Mouse (Mus musculus) cortical plate, adult 2 months (tissue): ENCODE results near the gene Arcn1. TPM values are rescaled to one million over a fixed set of nuclear protein-coding genes. Genes with fewer than 3 reads are reported as not detected.

Source experiments
- H3K27ac ChIP-seq: fragments of 200-500 bp; 2 replicates; pipeline ENCODE4 v1.5.1; 2012; ENCODE audit warnings: low read length, control low read depth, inconsistent platforms; ENCODE audit not compliant: insufficient read depth
- H3K4me1 ChIP-seq: fragments of 200-500 bp; 2 replicates; pipeline ENCODE4 v1.6.1; 2011; ENCODE audit warnings: low read length; ENCODE audit not compliant: control insufficient read depth, insufficient read depth
- H3K4me3 ChIP-seq: fragments of 200-500 bp; 2 replicates; pipeline ENCODE4 v1.5.1; 2011; ENCODE audit warnings: mild to moderate bottlenecking, low read length, control low read depth; ENCODE audit not compliant: insufficient read depth
- CTCF ChIP-seq: fragments of 200-500 bp; IDR thresholded peaks from 2 replicates; pipeline ENCODE4 v1.5.1; 2011; ENCODE audit warnings: mild to moderate bottlenecking, control low read depth, low read length; ENCODE audit not compliant: insufficient read depth; ENCODE audit errors: extremely low read depth
- POLR2A ChIP-seq: fragments of 200-500 bp; IDR thresholded peaks from 2 replicates; pipeline ENCODE4 v1.6.1; 2011; ENCODE audit warnings: mild to moderate bottlenecking, low read length, control low read depth; ENCODE audit not compliant: insufficient read depth; ENCODE audit errors: extremely low read depth
- polyA plus RNA-seq: library from polyadenylated mRNA; depleted of rRNA; stranded (reverse); fragments of >200 nt; gene quantifications from 2 replicates; pipeline ENCODE4 v1.2.3, GENCODE M21; 2012; rRNA removed

Arcn1 gene
- polyA plus RNA-seq, 1 experiment: 48.6 TPM

- H3K27ac ChIP-seq: no peak overlapping the region
- H3K4me3 ChIP-seq: no peak overlapping the region
- TF ChIP-seq POLR2A (no peak), CTCF (no peak)
- H3K4me1 ChIP-seq: peaks cover 6% of the 10 kb centered on the region; the same call in 1 of the 2 replicates
These were observed 74.6 kb downstream of the Arcn1 start for GRCm38 (mm10) chr9:44693071-44693470.

- Histone ChIP-seq H3K27ac (no peak overlapping the region), H3K4me1 (peaks cover 6% of the 10 kb centered on the region; the same call in 1 of the 2 replicates), H3K4me3 (no peak overlapping the region)
- no peak for TF ChIP-seq CTCF
- no peak for TF ChIP-seq POLR2A
These were observed 75.7 kb downstream of the Arcn1 start for GRCm38 (mm10) chr9:44691671-44692520.

Other genes starting within 250 kb of the Arcn1 start
- 0.06 TPM in 1 of 2 replicates, not detected in the other for gene Cxcr5, start 206.0 kb downstream of the Arcn1 start, polyA plus RNA-seq
- gene Ddx6, start 163.0 kb downstream of the Arcn1 start, polyA plus RNA-seq: 35.0 and 35.1 TPM in 2 replicates
- gene Treh, start 94.6 kb downstream of the Arcn1 start, polyA plus RNA-seq: 0.10 and 0.21 TPM in 2 replicates
- gene Phldb1, start 32.6 kb downstream of the Arcn1 start, polyA plus RNA-seq: 112 and 131 TPM in 2 replicates
- gene Ift46, start 63 bp upstream of the Arcn1 start, polyA plus RNA-seq: 91.1 and 95.5 TPM in 2 replicates
- gene Tmem25, start 31.5 kb upstream of the Arcn1 start, polyA plus RNA-seq: 111 and 117 TPM in 2 replicates
- 0.61 and 0.62 TPM in 2 replicates for gene Ttc36, start 35.2 kb upstream of the Arcn1 start, polyA plus RNA-seq
- 28.3 and 28.6 TPM in 2 replicates for gene Kmt2a, start 113.5 kb upstream of the Arcn1 start, polyA plus RNA-seq
- gene Atp5l, start 152.9 kb upstream of the Arcn1 start, polyA plus RNA-seq: 755 and 827 TPM in 2 replicates
- 24.1 and 26.1 TPM in 2 replicates for gene Ube4a, start 197.8 kb upstream of the Arcn1 start, polyA plus RNA-seq
- gene Cd3g, start 212.6 kb upstream of the Arcn1 start, polyA plus RNA-seq: not detected in 2 replicates
- 0.06 TPM in 1 of 2 replicates, not detected in the other for gene Cd3d, start 213.9 kb upstream of the Arcn1 start, polyA plus RNA-seq
- gene Cd3e, start 241.8 kb upstream of the Arcn1 start, polyA plus RNA-seq: 0.08 TPM in 1 of 2 replicates, not detected in the other